Mouse (Mus musculus) cerebral cortex, adult 2 months (tissue): ENCODE data around the gene Herpud2.

Experiments
- WGBS: fragments of 180-500 bp; shearing (Covaris S2); methylation state at CpG from one replicate; pipeline ENCODE4 v1.1.7; 2018; 5-methylcytosine and 5-hydroxymethylcytosine counted together

Gene Herpud2

DNA sequence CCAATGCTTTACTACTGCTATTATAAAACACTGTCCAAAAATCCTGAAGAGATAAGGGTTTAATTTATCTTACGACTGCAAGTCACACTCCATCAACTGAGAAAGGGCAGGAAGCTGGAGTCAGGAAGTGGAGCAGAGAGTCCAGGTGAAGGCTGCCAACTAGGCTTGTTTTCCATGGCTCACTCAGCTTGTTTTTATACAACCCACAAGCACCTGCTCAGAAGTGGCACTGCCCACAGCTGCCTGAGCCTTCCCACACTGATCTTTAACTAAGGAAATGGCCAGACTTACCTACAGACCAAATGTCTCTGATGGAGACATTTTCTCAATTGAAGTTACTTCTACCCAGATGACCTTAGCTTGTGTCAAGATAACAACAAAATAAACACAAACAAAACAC lies 11.3 kb downstream of the Herpud2 start:
- 13% methylated on average over 1 of the region's 1 CpGs for WGBS

DNA sequence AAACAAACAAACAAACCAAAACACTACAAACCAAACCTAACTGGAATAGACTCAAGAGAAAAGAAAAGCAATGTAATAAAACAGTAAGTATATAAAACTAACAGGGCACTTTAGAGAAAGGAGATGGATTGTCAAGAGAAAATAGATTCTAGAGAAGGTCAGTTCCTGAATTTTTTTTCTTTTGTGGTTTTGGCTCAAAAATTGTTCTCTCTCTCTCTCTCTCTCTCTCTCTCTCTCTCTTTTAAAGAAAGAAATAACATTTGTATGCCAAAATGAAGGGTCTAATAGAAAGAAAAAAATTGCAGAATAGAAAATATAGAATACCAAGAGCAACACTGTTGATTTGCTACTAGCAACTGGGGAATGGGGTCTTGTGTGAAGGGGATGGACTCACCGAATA lies 12.7 kb downstream of the Herpud2 start:
- WGBS, result 96% methylated on average over 1 of the region's 1 CpGs

DNA sequence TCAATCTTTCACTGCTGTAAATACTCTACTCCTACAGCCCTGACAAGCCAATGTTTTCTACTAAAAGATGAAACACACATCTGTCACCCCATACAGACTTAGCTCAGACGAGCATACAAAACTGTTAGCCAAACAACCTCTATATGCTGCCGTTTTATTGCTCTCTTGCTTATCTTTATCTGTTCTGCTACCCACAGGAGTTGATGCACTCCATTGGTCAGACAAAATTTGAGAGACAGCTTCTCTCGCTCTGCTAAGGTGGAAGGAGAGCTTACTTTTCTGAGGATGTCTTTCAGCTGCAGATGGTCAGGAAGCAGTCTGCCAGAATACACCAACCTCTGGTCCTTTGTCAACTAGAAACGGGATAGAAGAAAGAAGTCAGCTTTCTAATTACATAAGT lies 18.7 kb downstream of the Herpud2 start:
- 40% methylated on average over 4 of the region's 4 CpGs for WGBS

DNA sequence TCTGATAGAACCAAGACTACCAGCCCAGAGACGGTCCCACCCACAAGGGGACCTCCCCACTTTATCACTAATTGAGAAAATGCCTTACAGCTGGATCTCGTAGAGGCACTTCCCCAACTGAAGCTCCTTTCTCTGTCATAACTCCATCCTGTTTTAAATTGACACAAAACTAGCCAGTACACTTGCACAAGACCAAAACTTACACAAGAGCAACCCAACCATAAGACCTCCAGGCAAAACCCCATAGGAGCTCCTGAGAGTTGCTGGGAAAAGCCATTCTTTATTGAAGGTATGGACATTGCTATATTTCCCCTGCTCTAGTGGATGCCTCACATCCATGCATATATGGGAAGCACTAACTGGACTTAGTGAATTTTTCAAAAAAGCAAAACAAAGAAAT lies 27.6 kb downstream of the Herpud2 start:
- WGBS, result 80% methylated on average over 2 of the region's 2 CpGs

DNA sequence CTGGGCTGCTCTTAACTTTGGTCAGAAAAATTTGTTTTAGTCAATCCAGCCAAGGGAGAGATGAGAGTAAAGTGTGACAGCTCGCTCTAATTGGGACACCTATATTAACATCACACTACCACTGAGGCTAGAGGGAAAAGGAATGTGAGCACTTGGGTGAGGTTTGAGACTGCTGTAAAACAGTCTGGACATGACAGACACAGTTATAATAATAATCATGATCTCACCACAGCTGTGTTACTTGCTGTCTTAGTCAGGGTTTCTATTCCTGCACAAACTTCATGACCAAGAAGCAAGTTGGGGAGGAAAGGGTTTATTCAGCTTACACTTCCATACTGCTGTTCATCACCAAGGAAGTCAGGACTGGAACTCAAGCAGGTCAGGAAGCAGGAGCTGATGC lies 28.0 kb downstream of the Herpud2 start:
- WGBS, result 97% methylated on average over 1 of the region's 1 CpGs

DNA sequence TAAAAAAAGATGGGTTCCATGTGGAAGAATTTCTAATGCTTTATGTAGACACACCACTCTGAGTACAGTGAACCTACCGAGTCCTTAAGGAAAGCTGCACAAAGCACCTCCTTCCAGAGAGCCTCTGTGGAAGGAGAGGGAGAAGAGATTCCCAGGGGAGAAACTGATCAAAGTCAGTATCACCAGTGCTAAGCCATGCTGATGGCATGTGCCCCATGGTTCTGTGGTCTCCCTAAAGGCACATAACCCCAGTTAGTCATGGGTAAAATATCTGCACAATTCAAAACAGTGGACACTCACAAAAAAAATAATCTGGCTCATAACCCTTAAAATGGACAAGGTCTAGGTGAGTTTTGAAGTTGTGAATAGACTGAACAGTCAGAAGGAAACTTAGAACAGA lies 48.7 kb downstream of the Herpud2 start:
- WGBS, result 79% methylated on average over 1 of the region's 1 CpGs

DNA sequence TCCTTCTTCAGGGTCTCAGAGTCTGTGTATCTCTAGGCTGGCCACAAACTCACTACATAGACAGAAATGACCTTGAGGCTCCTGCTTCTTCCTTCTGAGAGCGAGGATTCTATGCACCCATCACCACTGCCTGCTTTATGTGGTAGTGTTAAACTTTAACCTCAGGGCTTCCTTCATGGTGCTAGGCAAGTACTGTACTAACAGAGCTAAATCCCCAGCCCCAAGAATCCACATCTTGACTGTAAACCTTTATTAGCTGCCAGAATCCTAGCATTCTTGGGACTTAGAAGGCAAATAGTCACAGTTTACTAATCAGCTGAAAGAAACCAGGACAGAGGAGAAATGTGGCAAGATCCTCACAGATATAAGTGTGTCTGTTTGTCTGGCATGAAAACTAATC lies 60.8 kb downstream of the Herpud2 start:
- 90% methylated on average over 1 of the region's 1 CpGs for WGBS

DNA sequence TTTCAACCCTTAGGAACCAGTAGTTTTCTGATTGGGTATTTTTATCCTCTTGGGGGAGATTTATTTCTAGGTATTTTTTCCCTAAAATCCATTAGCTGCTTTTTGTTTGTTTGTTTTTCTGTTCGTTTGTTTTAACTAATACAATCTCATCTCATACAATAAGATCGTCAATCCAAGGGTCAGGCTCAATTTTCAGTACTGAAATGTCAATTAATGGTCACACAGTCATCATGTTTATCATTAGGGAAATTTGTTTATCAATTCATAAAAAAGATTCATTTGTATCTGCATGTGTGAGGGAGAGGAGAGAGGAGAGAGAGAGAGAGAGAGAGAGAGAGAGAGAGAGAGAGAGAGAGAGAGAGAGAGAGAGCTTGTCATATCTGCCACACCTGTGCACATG lies 62.5 kb downstream of the Herpud2 start, which contains the start of gene Gm10181:
Gene Gm10181 (plus strand): TSS at position 301 of the 400 bp plus-strand sequence.
- 79% methylated on average over 2 of the region's 2 CpGs for WGBS

DNA sequence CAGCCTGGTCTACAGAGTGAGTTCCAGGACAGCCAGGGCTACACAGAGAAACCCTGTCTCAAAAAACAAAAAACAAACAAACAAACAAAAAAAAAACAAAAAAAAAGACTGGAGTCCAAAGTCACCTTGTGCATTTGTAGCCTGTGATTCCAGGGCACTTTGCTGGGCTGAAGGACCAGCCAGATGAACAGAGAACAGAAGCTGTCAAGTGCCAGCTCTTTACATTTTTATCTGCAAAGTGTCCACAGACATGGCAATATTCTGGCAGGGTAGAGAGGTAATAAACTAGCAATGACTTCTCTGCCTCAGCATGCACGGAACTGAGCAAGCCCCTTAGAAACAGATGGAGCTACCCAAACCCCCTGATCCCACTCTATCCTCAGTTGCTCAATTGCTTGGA lies 75.1 kb downstream of the Herpud2 start:
- WGBS, result 92% methylated on average over 1 of the region's 1 CpGs

DNA sequence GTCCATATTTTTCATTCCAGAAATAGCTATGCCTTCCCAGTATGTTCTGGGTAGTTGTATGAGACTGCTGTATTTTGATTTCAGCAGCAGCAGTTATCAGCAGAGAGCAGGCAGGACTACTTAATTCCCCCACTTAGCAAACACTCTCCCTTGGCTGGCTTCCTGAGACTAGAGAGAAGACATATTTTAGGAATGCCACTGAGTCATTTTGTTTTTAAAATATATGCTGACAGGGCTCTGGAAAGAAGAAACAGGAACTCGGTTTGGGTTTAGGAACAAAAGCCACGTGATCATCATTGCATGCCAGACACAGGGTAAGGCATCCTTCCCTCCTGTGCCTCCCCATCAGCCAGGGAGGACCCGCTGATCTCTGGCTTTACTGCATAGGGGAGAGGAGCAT lies 75.6 kb downstream of the Herpud2 start:
- WGBS, result 20% methylated on average over 3 of the region's 3 CpGs

DNA sequence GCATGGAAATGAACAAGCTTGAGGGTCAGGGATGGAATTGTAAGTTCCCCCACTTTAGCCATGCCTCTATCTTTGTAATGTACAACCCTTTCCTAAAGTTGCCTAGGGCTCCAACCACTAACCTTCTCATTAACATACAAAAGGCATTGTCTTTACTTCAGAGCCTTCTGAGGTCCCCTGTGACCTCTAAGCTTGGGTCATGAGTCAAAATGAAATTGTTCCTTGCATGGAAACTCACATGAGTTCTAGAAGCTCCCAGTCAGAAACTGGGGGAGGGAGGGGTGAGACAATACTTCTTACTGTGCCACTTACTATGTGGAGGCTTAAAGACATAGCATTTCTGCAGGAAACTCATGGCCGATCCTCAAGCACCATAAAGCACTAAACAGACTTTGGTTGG lies 79.0 kb downstream of the Herpud2 start:
- 91% methylated on average over 1 of the region's 1 CpGs for WGBS

DNA sequence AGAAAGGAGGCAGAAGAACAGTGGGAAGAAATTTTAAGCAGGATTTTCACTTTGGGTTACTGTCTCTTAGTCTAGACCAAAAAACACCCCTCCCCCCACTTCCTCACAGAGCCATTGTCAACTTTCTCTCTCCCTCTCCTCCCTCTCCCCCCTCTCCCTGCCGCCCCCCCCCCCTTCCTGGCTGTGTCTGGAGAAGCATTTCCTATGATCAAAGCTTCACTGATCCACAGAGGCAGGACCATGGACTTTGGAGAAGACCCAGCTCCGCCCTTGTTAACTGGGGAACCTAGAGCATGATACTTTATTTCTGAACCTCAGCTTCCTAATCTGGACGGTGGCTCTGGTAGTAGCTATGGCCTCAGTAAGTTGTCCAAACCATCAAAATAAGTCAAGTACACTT lies 92.9 kb downstream of the Herpud2 start:
- WGBS, result 54% methylated on average over 3 of the region's 3 CpGs
